Mouse (Mus musculus): ENCODE data around the gene Mmrn2. TPM values are rescaled to one million over a fixed set of nuclear protein-coding genes. Genes with fewer than 3 reads are reported as not detected.

The Mmrn2 gene
- total RNA-seq, 2 experiments from 2014 or later = 3.1 to 3.3 TPM

Other genes starting within 250 kb of the Mmrn2 start
- not detected for gene Npy4r, start 223.0 kb upstream of the Mmrn2 start, total RNA-seq (2021)
- 1 to 10 TPM; 2.9 to 3.3 TPM for gene Gprin2, start 173.8 kb upstream of the Mmrn2 start, total RNA-seq (2021)
- under 1 TPM; 0.30 to 0.32 TPM for gene Syt15, start 155.9 kb upstream of the Mmrn2 start, total RNA-seq (2021)
- 10 to 100 TPM; 12.2 to 13.4 TPM for gene Shld2, start 65.0 kb upstream of the Mmrn2 start, total RNA-seq (2021)
- 100 to 1,000 TPM; 279 to 296 TPM for gene Glud1, start 64.7 kb upstream of the Mmrn2 start, total RNA-seq (2021)
- not detected for gene Fam25c, start 20.0 kb upstream of the Mmrn2 start, total RNA-seq (2021)
- gene Sncg, start 676 bp upstream of the Mmrn2 start, total RNA-seq (2021) = 1 to 10 TPM; 6.8 to 7.1 TPM
- gene Bmpr1a, start 127.9 kb downstream of the Mmrn2 start, total RNA-seq (2021) = 10 to 100 TPM; 35.9 to 38.5 TPM
- gene 9230112D13Rik, start 147.3 kb downstream of the Mmrn2 start, total RNA-seq (2021) = not detected
- 1 to 10 TPM; 3.5 to 4.1 TPM for gene Ldb3, start 213.2 kb downstream of the Mmrn2 start, total RNA-seq (2021)
- not detected for gene Opn4, start 224.7 kb downstream of the Mmrn2 start, total RNA-seq (2021)